Mouse (Mus musculus) layer of hippocampus, adult 11-12 months (tissue): ENCODE measurements around the gene Atp1b1.
A peak's percentile ranks its signal among the peaks of the same experiment; 100 is the strongest.

Source experiments
- DNase-seq: peaks from one replicate; pipeline ENCODE4 v3.0.0; 2022; ENCODE audit warnings: low spot score

Gene Atp1b1

GRCm38 (mm10) chr1:164458245-164458613 is at the start of gene Atp1b1:
TSS of gene Atp1b1 (minus strand) at chr1:164458355.
- DNase-seq: peak; percentile 84

GRCm38 (mm10) chr1:164505096-164505495 is 46.9 kb upstream of the Atp1b1 start:
- no peak for DNase-seq

- no peak for DNase-seq
Measured at GRCm38 (mm10) chr1:164503140-164503730, 45.1 kb upstream of the Atp1b1 start.

- no peak for DNase-seq
Measured at GRCm38 (mm10) chr1:164502231-164502630, 44.1 kb upstream of the Atp1b1 start.

GRCm38 (mm10) chr1:164494741-164495512 is 36.8 kb upstream of the Atp1b1 start:
- no peak for DNase-seq

- no peak for DNase-seq
Measured at GRCm38 (mm10) chr1:164494215-164494614, 36.1 kb upstream of the Atp1b1 start.

GRCm38 (mm10) chr1:164493042-164493705 is 35.0 kb upstream of the Atp1b1 start:
- no peak for DNase-seq

- DNase-seq: no peak
Measured at GRCm38 (mm10) chr1:164492476-164492875, 34.3 kb upstream of the Atp1b1 start.

- no peak for DNase-seq
Measured at GRCm38 (mm10) chr1:164489961-164490594, 31.9 kb upstream of the Atp1b1 start.

- DNase-seq: no peak
Measured at GRCm38 (mm10) chr1:164483728-164484127, 25.6 kb upstream of the Atp1b1 start.

- no peak for DNase-seq
Measured at GRCm38 (mm10) chr1:164482833-164483232, 24.7 kb upstream of the Atp1b1 start.

- DNase-seq: no peak
Measured at GRCm38 (mm10) chr1:164481645-164482354, 23.6 kb upstream of the Atp1b1 start.

GRCm38 (mm10) chr1:164480755-164481644 is 22.8 kb upstream of the Atp1b1 start:
- DNase-seq: no peak

GRCm38 (mm10) chr1:164475895-164476294 is 17.7 kb upstream of the Atp1b1 start:
- no peak for DNase-seq

- DNase-seq: no peak
Measured at GRCm38 (mm10) chr1:164474778-164475511, 16.8 kb upstream of the Atp1b1 start.

- DNase-seq: no peak
Measured at GRCm38 (mm10) chr1:164474310-164474709, 16.2 kb upstream of the Atp1b1 start.

- no peak for DNase-seq
Measured at GRCm38 (mm10) chr1:164473398-164473797, 15.2 kb upstream of the Atp1b1 start.

- DNase-seq: no peak
Measured at GRCm38 (mm10) chr1:164471632-164472031, 13.5 kb upstream of the Atp1b1 start.

- DNase-seq: no peak
Measured at GRCm38 (mm10) chr1:164470985-164471384, 12.8 kb upstream of the Atp1b1 start.

GRCm38 (mm10) chr1:164468329-164468728 is 10.2 kb upstream of the Atp1b1 start:
- DNase-seq: no peak
